Mouse (Mus musculus): Measurements from ENCODE around the gene Sept10.

GRCm38 (mm10) chr10:59262021-59262420 lies 40.4 kb upstream of the Sept10 start:
- no peak for TF ChIP-seq CTCF (IDR thresholded peaks at IDR 0.05; ENCODE audit: extremely low read depth, insufficient read length, insufficient replicate concordance, low read depth, low read length)
- no peak for TF ChIP-seq POLR2A (IDR thresholded peaks at IDR 0.05; ENCODE audit: low read depth, low read length)
